Mouse (Mus musculus) liver, adult 2 months (tissue): Measurements from ENCODE around the gene Thumpd3. TPM values are rescaled to one million over a fixed set of nuclear protein-coding genes. Genes with fewer than 3 reads are reported as not detected.
A peak's percentile ranks its signal among the peaks of the same experiment; 100 is the strongest.

Experiments used
- DNase-seq: peaks from one replicate; pipeline ENCODE4 v3.0.0-alpha.2; 2011; ENCODE audit warnings: low read depth, low spot score; ENCODE audit errors: extremely low read depth
- H3K27ac ChIP-seq: fragments of 200-500 bp; replicated peaks from 2 replicates; pipeline ENCODE4 v1.5.1; 2012; ENCODE audit warnings: low read depth, mild to moderate bottlenecking, control low read depth, inconsistent platforms, low read length; ENCODE audit not compliant: insufficient read depth
- H3K27me3 ChIP-seq: fragments of 200-500 bp; 2 replicates; pipeline ENCODE4 v1.6.1; 2012; ENCODE audit warnings: mild to moderate bottlenecking, moderate library complexity, low read length, inconsistent platforms; ENCODE audit not compliant: control insufficient read depth, insufficient read depth
- H3K36me3 ChIP-seq: fragments of 200-500 bp; 2 replicates; pipeline ENCODE4 v1.6.1; 2012; ENCODE audit warnings: low read length, inconsistent platforms; ENCODE audit not compliant: control insufficient read depth, insufficient read depth
- H3K4me1 ChIP-seq: fragments of 200-500 bp; 2 replicates; pipeline ENCODE4 v1.6.1; 2011; ENCODE audit warnings: low read length; ENCODE audit not compliant: control insufficient read depth, insufficient read depth
- H3K4me3 ChIP-seq: fragments of 200-500 bp; 2 replicates; pipeline ENCODE4 v1.5.1; 2011; ENCODE audit warnings: low read depth, mild to moderate bottlenecking, control low read depth, low read length, moderate library complexity; ENCODE audit not compliant: insufficient read depth
- H3K79me2 ChIP-seq: fragments of 200-500 bp; 2 replicates; pipeline ENCODE4 v1.6.1; 2012; ENCODE audit warnings: inconsistent platforms, mild to moderate bottlenecking, low read length, moderate library complexity; ENCODE audit not compliant: control insufficient read depth, insufficient read depth
- H3K9ac ChIP-seq: fragments of 200-500 bp; 2 replicates; pipeline ENCODE4 v1.6.1; 2012; ENCODE audit warnings: low read depth, mild to moderate bottlenecking, control low read depth, inconsistent platforms, low read length
- CTCF ChIP-seq: fragments of 200-500 bp; IDR thresholded peaks from 2 replicates; pipeline ENCODE4 v1.5.1; 2011; ENCODE audit warnings: low read depth, low read length, control low read depth
- POLR2A ChIP-seq: fragments of 200-500 bp; IDR thresholded peaks from 2 replicates; pipeline ENCODE4 v1.6.1; 2011; ENCODE audit warnings: low read length, control low read depth; ENCODE audit not compliant: insufficient read depth; ENCODE audit errors: extremely low read depth
- WGBS: fragments of 180-500 bp; shearing (Covaris S2); methylation state at CpG from one replicate; pipeline ENCODE4 v1.1.7; 2018; 5-methylcytosine and 5-hydroxymethylcytosine counted together
- polyA plus RNA-seq: library from polyadenylated mRNA; depleted of rRNA; stranded (reverse); fragments of >200 nt; gene quantifications from 2 replicates; pipeline ENCODE4 v1.2.3, GENCODE M21; 2012
- total RNA-seq: library from RNA; depleted of rRNA; stranded (reverse); fragments of >200 nt; gene quantifications from 2 replicates; pipeline ENCODE4 v1.2.3, GENCODE M21; 2014

The Thumpd3 gene
- total and polyA plus RNA-seq, 2 experiments, result 6.3 to 20.1 TPM

- no peaks in the 10 kb centered on the region; the same call in 1 of the 2 replicates for H3K36me3 ChIP-seq
- peak; percentile 96 for TF ChIP-seq POLR2A
- no peak for TF ChIP-seq CTCF
- H3K79me2 ChIP-seq, result peaks cover 15% of the 10 kb centered on the region; the same call in 1 of the 2 replicates
- peaks cover 9% of the 10 kb centered on the region for H3K4me1 ChIP-seq
- peak within 1 kb of the TSS; percentile 97 for H3K9ac ChIP-seq
- no peaks in the 10 kb centered on the region for H3K27me3 ChIP-seq
- H3K4me3 ChIP-seq, result peak within 1 kb of the TSS; percentile 97
- peak; percentile 86 for DNase-seq
- H3K27ac ChIP-seq, result peak within 1 kb of the TSS; percentile 98
- WGBS, result under 1% methylated on average over 86 of the region's 91 CpGs
Measured at GRCm38 (mm10) chr6:113076686-113077516, 30.9 kb downstream of the Thumpd3 start, which contains the start of gene Setd5. TSS of gene Setd5 (plus strand) at chr6:113077365.

DNA sequence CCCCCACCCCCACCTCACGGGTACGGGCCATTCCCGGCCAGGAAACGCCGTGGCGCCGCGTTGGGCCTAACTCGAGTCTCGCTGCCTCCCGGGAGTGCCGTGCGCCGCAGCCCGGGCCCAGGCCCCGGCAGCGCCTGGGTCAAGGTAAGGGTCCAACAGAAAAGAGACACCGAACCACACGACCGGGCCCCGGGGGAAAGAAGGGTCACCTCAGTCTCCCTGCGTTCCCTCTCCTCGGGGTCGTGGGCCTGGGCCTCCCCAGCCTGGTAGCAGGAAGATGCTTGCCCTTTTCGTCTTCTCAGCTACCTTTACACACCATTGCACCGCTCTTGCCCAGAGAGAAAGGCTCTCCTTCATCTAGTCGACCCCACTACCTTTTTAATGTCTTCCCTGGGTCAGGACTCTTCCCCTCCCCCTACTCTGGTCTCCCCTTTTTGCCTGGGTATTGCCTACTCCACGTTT lies 31.6 kb downstream of the Thumpd3 start:
- no peak for DNase-seq
- H3K9ac ChIP-seq, result peak overlapping the region; percentile 97
- peaks cover 16% of the 10 kb centered on the region for H3K4me1 ChIP-seq
- peaks cover 17% of the 10 kb centered on the region; the same call in 1 of the 2 replicates for H3K79me2 ChIP-seq
- TF ChIP-seq CTCF (no peak), POLR2A (peak; percentile 47; the same call in 1 of the 2 replicates)
- H3K36me3 ChIP-seq, result no peaks in the 10 kb centered on the region; the same call in 1 of the 2 replicates
- H3K27ac ChIP-seq, result peak overlapping the region; percentile 98
- H3K4me3 ChIP-seq, result peak overlapping the region; percentile 97
- no peaks in the 10 kb centered on the region for H3K27me3 ChIP-seq
- WGBS, result under 1% methylated on average over 28 of the region's 28 CpGs

DNA sequence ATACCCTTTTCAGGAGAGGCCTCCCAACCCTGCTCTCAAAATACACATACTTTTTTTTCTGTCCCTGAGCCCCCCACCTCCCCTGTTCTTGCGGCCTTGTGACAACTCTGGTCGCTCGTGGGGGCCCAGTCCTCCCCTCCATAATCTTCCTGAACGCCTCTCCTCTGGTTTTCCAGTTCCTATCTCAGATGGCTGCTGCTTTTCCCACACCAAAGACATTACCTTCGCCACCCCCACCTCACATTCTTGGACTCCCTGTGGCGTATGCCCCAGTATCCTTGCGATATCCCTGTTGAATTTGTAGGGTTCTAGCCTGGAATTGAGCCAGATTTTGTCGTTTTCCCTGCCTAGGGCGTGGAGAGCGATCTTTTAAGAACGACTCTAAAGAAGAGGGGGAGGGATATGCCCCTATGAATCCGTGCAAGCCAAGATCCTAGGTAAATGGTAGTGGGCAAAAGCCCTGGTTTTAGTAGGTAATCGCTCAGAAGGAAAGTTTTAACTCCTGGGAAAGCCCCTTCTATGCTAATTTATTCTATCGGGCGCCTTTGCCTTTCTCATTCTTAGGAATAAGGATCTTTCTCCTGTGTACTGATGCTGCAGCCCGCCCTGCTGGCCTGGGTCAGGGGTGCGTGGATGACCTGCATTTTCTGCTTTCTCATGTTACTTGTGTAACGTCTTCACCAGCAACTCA lies 32.2 kb downstream of the Thumpd3 start:
- under 1% methylated on average over 18 of the region's 18 CpGs for WGBS
- H3K27ac ChIP-seq, result peak overlapping the region; percentile 98
- peak overlapping the region; percentile 97 for H3K4me3 ChIP-seq
- peak overlapping the region; percentile 97 for H3K9ac ChIP-seq
- peaks cover 17% of the 10 kb centered on the region for H3K4me1 ChIP-seq
- TF ChIP-seq POLR2A (no peak), CTCF (peak; percentile 15; the same call in 1 of the 2 replicates)
- no peaks in the 10 kb centered on the region for H3K36me3 ChIP-seq
- H3K79me2 ChIP-seq, result peaks cover 19% of the 10 kb centered on the region; the same call in 1 of the 2 replicates
- DNase-seq, result peak; percentile 43
- H3K27me3 ChIP-seq, result no peaks in the 10 kb centered on the region

DNA sequence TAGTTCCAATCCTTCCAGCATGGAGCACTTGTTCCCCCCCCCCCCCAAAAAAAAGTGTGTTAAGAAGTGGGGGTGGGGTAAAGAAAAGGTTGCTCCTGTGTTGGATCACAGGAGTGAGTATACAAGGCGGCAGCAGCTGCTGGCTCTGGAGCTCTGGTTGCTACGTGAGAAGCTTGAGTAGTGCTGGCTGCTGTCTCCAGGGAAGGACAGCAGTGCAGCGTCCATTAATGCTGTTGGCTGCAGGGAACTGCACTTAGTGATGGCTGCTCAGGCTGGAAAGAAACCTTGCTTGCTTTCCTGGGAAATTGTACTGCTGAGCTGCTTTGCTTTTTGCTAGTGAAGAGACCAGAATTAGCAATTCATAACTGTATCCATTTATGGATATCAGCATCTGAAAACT lies 33.5 kb downstream of the Thumpd3 start:
- DNase-seq, result peak; percentile 39
- H3K27ac ChIP-seq, result no peak overlapping the region; the same call in 1 of the 2 replicates
- H3K9ac ChIP-seq, result peak overlapping the region; percentile 1; the same call in 1 of the 2 replicates
- 0% methylated on average over 3 of the region's 3 CpGs for WGBS
- H3K27me3 ChIP-seq, result no peaks in the 10 kb centered on the region
- H3K4me3 ChIP-seq, result no peak overlapping the region
- peaks cover 17% of the 10 kb centered on the region for H3K4me1 ChIP-seq
- H3K79me2 ChIP-seq, result peaks cover 17% of the 10 kb centered on the region; the same call in 1 of the 2 replicates
- no peaks in the 10 kb centered on the region for H3K36me3 ChIP-seq
- TF ChIP-seq CTCF (no peak), POLR2A (no peak)

GRCm38 (mm10) chr6:113082229-113082628 lies 36.2 kb downstream of the Thumpd3 start:
- no peak for TF ChIP-seq POLR2A
- no peak for TF ChIP-seq CTCF
- Histone ChIP-seq H3K4me3 (no peak overlapping the region), H3K27me3 (no peaks in the 10 kb centered on the region), H3K9ac (no peak overlapping the region), H3K27ac (no peak overlapping the region), H3K79me2 (peaks cover 23% of the 10 kb centered on the region; the same call in 1 of the 2 replicates), H3K36me3 (peaks cover 3% of the 10 kb centered on the region; the same call in 1 of the 2 replicates), H3K4me1 (peaks cover 16% of the 10 kb centered on the region)
- peak; percentile 69 for DNase-seq
- WGBS, result 8% methylated on average over 6 of the region's 6 CpGs
